Mouse (Mus musculus): Measurements from ENCODE around the gene Sft2d2. TPM values are rescaled to one million over a fixed set of nuclear protein-coding genes. Genes with fewer than 3 reads are reported as not detected.

The Sft2d2 gene
- polyA plus RNA-seq, 1 experiment from 2014 or later = 11.8 TPM

DNA sequence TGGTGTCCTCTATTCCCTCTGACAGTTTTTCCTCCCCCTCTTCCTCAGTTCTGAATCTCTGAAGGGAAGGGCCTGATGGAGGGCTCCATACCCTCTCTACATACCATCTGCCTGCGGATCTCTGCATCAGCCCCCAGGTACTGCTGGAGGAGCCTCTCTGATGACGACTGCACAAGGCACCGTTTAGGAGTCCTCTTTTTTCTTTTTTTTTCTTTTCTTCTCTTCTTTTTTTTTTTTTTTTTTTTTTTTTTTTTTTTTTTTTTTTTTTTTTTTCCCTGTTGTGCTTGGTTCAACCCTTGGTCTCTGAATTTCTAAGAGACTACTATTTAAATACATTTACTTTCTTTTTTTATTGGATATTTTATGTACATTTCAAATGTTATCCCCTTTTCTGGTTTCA lies 24.8 kb downstream of the Sft2d2 start:
- Histone ChIP-seq H3K4me3 (ENCODE audit: low read depth, low read length) (no peak overlapping the region), H3K4me1 (ENCODE audit: control insufficient read depth, insufficient read depth, low read length) (no peaks in the 10 kb centered on the region), H3K27ac (ENCODE audit: low read depth, low read length) (no peak overlapping the region), H3K9me3 (ENCODE audit: control insufficient read depth, low read length) (no peaks in the 10 kb centered on the region), H3K36me3 (ENCODE audit: control insufficient read depth, insufficient read depth, low read length) (no peaks in the 10 kb centered on the region), H3K27me3 (ENCODE audit: control insufficient read depth, insufficient read depth, low read length) (no peaks in the 10 kb centered on the region), H3K9ac (ENCODE audit: low read length) (no peak overlapping the region), H3K4me2 (ENCODE audit: low read depth) (no peak overlapping the region)
- no peak for ATAC-seq (ENCODE audit: insufficient read depth, low FRiP score, low TSS enrichment)
- no peak for DNase-seq (ENCODE audit: low spot score)
- 82% methylated on average over 3 of the region's 3 CpGs for WGBS

DNA sequence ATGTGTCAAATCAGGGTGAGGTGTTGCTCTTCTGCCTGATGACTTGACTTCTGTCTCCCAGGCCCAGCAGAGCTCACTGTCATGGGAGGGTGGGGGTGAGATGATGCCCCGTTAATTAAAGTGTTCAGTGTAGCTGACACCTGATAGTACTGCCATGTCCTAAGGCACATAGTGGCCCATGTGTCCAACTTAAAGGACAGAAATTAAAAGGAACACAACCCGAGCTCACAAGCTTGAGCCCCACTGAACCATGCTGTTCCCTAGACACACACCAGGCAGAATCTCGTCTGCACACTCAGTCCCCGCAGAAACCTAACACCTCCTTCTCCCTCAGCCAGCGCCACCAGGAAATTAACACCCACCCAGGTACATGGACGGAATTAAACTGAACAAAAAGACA lies 29.3 kb downstream of the Sft2d2 start:
- no peak overlapping the region for H3K4me2 ChIP-seq (ENCODE audit: low read depth)
- H3K9ac ChIP-seq (ENCODE audit: low read length) = no peak overlapping the region
- ATAC-seq (ENCODE audit: insufficient read depth, low FRiP score, low TSS enrichment) = no peak
- H3K4me3 ChIP-seq (ENCODE audit: low read depth, low read length) = no peak overlapping the region
- H3K27ac ChIP-seq (ENCODE audit: low read depth, low read length) = no peak overlapping the region
- WGBS = 88% methylated on average over 6 of the region's 6 CpGs
- no peak for DNase-seq (ENCODE audit: low spot score)
- no peaks in the 10 kb centered on the region for H3K9me3 ChIP-seq (ENCODE audit: control insufficient read depth, low read length)
- no peaks in the 10 kb centered on the region for H3K36me3 ChIP-seq (ENCODE audit: control insufficient read depth, insufficient read depth, low read length)
- H3K4me1 ChIP-seq (ENCODE audit: control insufficient read depth, insufficient read depth, low read length) = no peaks in the 10 kb centered on the region
- no peaks in the 10 kb centered on the region for H3K27me3 ChIP-seq (ENCODE audit: control insufficient read depth, insufficient read depth, low read length)

DNA sequence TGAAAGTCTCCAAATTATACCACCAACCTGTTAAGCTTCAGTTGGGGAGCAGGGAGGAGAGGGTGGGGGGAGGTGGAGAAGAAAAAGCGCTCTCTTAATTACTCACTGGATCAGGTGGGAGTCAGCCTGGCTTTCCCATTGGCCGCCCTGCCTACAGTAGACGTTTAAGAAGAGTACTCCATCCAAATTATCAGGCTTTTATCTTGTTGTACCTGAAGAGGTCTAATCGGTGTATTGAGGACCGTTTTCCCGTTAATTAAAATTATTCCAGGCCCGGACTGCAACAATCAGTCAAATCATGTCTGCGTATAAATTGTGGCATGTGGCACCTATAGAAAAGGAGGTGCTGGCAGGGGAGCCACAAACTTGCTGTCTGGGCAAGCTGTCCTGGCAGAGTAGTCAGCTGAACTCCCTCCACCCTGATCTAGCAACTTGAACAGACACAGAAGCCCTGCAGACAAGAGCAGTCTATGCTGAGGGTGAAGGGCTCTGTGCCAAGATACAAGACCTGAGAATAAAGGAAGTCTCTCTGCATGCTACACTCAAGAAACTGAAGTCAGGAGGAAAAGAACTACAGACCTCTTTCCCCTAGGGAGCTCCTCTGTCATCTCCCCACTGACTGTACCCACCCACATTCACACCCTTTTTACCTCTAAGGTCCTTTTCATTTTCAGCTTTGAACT lies 33.4 kb downstream of the Sft2d2 start, which contains the start of gene Tbx19:
Gene Tbx19, minus strand, starts transcription at position 51 of the 683 bp plus-strand sequence.
- Histone ChIP-seq H3K9ac (ENCODE audit: low read length) (no peak within 1 kb of the TSS), H3K4me2 (ENCODE audit: low read depth) (no peak within 1 kb of the TSS), H3K27ac (ENCODE audit: low read depth, low read length) (no peak within 1 kb of the TSS), H3K4me1 (ENCODE audit: control insufficient read depth, insufficient read depth, low read length) (no peaks in the 10 kb centered on the region), H3K9me3 (ENCODE audit: control insufficient read depth, low read length) (no peaks in the 10 kb centered on the region), H3K4me3 (ENCODE audit: low read depth, low read length) (no peak within 1 kb of the TSS), H3K36me3 (ENCODE audit: control insufficient read depth, insufficient read depth, low read length) (no peaks in the 10 kb centered on the region), H3K27me3 (ENCODE audit: control insufficient read depth, insufficient read depth, low read length) (no peaks in the 10 kb centered on the region)
- DNase-seq (ENCODE audit: low spot score) (no peak), ATAC-seq (ENCODE audit: insufficient read depth, low FRiP score, low TSS enrichment) (no peak)
- WGBS = 89% methylated on average over 8 of the region's 8 CpGs

DNA sequence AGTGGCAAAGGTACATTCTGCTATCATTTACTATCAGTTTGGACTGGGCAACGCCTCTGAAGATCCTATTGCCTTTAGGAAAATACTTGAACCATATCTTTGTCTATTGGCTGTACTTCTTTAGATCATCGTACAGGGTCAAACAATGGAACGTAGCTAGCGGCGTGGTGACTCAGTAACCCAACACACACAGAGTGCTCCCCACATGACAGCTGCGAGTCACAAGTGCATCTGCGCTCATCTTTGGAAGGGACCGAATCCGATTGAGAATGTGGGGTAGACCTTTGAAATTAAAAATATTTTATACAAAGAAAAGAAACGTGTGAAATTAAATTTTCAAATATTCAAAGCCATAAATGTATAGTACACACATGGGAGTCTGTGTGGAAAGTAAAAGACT lies 35.4 kb downstream of the Sft2d2 start:
- 85% methylated on average over 10 of the region's 10 CpGs for WGBS
- Histone ChIP-seq H3K36me3 (ENCODE audit: control insufficient read depth, insufficient read depth, low read length) (no peaks in the 10 kb centered on the region), H3K4me2 (ENCODE audit: low read depth) (no peak overlapping the region), H3K9me3 (ENCODE audit: control insufficient read depth, low read length) (no peaks in the 10 kb centered on the region), H3K4me3 (ENCODE audit: low read depth, low read length) (no peak overlapping the region), H3K27me3 (ENCODE audit: control insufficient read depth, insufficient read depth, low read length) (no peaks in the 10 kb centered on the region), H3K9ac (ENCODE audit: low read length) (no peak overlapping the region), H3K27ac (ENCODE audit: low read depth, low read length) (no peak overlapping the region), H3K4me1 (ENCODE audit: control insufficient read depth, insufficient read depth, low read length) (no peaks in the 10 kb centered on the region)
- no peak for DNase-seq (ENCODE audit: low spot score)
- no peak for ATAC-seq (ENCODE audit: insufficient read depth, low FRiP score, low TSS enrichment)

DNA sequence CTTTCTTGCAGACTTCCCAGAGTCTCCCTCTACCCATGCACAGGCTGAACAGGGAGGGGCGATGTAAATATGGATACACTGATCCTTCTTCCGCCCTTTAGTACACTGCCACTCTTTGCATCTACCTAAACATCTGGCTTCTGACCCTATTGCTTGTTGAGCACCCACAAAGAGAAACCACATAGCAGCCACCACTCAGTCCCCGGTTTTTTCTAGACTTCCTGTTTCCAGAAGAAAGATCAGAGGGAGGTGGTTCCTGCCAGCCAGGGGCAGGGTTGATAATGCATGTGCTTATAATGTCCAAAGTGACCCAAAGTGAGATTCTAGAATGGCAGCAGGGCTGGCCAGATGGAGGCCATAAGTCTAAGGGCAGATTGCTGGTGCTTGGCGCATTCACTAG lies 40.1 kb downstream of the Sft2d2 start:
- ATAC-seq (ENCODE audit: insufficient read depth, low FRiP score, low TSS enrichment) = no peak
- no peaks in the 10 kb centered on the region for H3K36me3 ChIP-seq (ENCODE audit: control insufficient read depth, insufficient read depth, low read length)
- H3K4me1 ChIP-seq (ENCODE audit: control insufficient read depth, insufficient read depth, low read length) = no peaks in the 10 kb centered on the region
- no peak overlapping the region for H3K4me3 ChIP-seq (ENCODE audit: low read depth, low read length)
- WGBS = 79% methylated on average over 4 of the region's 4 CpGs
- no peak for DNase-seq (ENCODE audit: low spot score)
- no peaks in the 10 kb centered on the region for H3K27me3 ChIP-seq (ENCODE audit: control insufficient read depth, insufficient read depth, low read length)
- H3K4me2 ChIP-seq (ENCODE audit: low read depth) = no peak overlapping the region
- H3K9ac ChIP-seq (ENCODE audit: low read length) = no peak overlapping the region
- no peak overlapping the region for H3K27ac ChIP-seq (ENCODE audit: low read depth, low read length)
- no peaks in the 10 kb centered on the region for H3K9me3 ChIP-seq (ENCODE audit: control insufficient read depth, low read length)

DNA sequence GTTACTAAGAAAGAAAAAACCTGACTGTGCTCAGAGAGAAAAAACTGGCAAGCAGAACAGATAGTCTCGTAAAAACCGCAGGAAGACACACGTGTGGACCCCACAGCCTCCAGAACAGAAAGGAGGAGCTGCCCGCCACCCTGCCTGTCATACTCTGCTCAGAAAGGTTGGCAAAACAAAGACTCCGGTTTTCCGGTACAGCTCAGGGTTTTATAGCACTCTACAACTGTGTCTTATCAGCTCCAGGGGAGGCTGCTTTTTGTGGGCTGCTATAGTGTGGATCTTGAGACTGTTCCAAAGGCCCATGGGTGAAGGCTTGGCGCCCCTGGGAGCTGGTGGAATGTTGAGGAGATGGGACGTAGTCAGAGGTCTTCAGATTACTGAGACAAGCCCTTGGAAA lies 43.0 kb downstream of the Sft2d2 start:
- Histone ChIP-seq H3K4me2 (ENCODE audit: low read depth) (no peak overlapping the region), H3K4me3 (ENCODE audit: low read depth, low read length) (no peak overlapping the region), H3K4me1 (ENCODE audit: control insufficient read depth, insufficient read depth, low read length) (no peaks in the 10 kb centered on the region), H3K36me3 (ENCODE audit: control insufficient read depth, insufficient read depth, low read length) (no peaks in the 10 kb centered on the region), H3K27me3 (ENCODE audit: control insufficient read depth, insufficient read depth, low read length) (no peaks in the 10 kb centered on the region), H3K27ac (ENCODE audit: low read depth, low read length) (no peak overlapping the region), H3K9ac (ENCODE audit: low read length) (no peak overlapping the region), H3K9me3 (ENCODE audit: control insufficient read depth, low read length) (no peaks in the 10 kb centered on the region)
- no peak for ATAC-seq (ENCODE audit: insufficient read depth, low FRiP score, low TSS enrichment)
- no peak for DNase-seq (ENCODE audit: low spot score)
- WGBS = 73% methylated on average over 8 of the region's 8 CpGs

DNA sequence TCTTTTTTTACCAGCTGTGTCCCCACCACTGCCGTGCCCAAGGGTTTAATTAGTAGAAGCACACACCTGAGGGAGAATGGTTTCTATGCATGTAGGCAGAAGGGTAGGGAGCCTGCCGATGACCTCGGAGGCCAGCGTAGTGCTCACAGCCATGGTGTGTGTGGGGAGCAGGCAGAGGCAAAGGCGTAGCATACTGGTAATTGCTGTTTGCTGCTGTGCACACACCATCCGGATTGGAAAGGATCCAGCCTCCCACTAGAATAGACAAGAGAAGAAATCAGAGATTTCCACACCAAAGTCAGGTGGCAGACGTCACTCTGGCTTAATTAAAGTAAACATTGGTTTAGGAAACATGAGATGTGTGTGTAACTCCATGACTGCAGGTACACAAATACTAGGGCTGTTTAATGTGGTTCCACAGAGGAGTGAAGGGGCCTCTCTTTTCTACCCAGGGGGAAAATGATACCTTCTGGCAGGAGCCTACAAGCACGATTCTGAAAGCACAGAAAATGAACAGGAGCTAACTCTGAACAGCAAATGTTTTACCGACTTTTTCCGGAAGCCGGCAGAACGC lies 51.8 kb downstream of the Sft2d2 start:
- no peak overlapping the region for H3K27ac ChIP-seq (ENCODE audit: low read depth, low read length)
- WGBS = 88% methylated on average over 12 of the region's 12 CpGs
- no peaks in the 10 kb centered on the region for H3K27me3 ChIP-seq (ENCODE audit: control insufficient read depth, insufficient read depth, low read length)
- DNase-seq (ENCODE audit: low spot score) (no peak), ATAC-seq (ENCODE audit: insufficient read depth, low FRiP score, low TSS enrichment) (no peak)
- no peak overlapping the region for H3K4me3 ChIP-seq (ENCODE audit: low read depth, low read length)
- no peaks in the 10 kb centered on the region for H3K4me1 ChIP-seq (ENCODE audit: control insufficient read depth, insufficient read depth, low read length)
- H3K4me2 ChIP-seq (ENCODE audit: low read depth) = no peak overlapping the region
- no peak overlapping the region for H3K9ac ChIP-seq (ENCODE audit: low read length)
- no peaks in the 10 kb centered on the region for H3K9me3 ChIP-seq (ENCODE audit: control insufficient read depth, low read length)
- no peaks in the 10 kb centered on the region for H3K36me3 ChIP-seq (ENCODE audit: control insufficient read depth, insufficient read depth, low read length)

DNA sequence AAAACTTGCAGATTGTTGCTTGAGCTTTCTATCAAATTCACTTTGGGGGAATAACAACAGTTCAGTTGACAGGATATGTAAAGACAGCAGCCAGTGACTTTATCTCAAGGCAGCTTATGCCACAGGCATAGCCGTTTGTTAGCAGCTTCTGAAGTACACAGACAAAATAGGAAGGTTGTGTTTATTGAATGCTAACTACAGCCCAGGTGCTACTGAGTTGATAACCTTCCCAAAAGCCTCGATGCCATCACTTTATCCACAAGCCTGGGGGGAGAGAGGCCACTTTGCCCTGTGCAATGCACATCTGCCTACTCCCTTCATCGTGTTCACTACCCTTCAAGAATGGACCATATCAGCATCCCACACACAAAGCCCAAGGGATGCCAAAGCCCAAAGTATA lies 54.0 kb downstream of the Sft2d2 start:
- H3K4me3 ChIP-seq (ENCODE audit: low read depth, low read length) = no peak overlapping the region
- no peaks in the 10 kb centered on the region for H3K9me3 ChIP-seq (ENCODE audit: control insufficient read depth, low read length)
- no peak overlapping the region for H3K27ac ChIP-seq (ENCODE audit: low read depth, low read length)
- H3K4me1 ChIP-seq (ENCODE audit: control insufficient read depth, insufficient read depth, low read length) = no peaks in the 10 kb centered on the region
- no peaks in the 10 kb centered on the region for H3K36me3 ChIP-seq (ENCODE audit: control insufficient read depth, insufficient read depth, low read length)
- no peaks in the 10 kb centered on the region for H3K27me3 ChIP-seq (ENCODE audit: control insufficient read depth, insufficient read depth, low read length)
- no peak overlapping the region for H3K4me2 ChIP-seq (ENCODE audit: low read depth)
- ATAC-seq (ENCODE audit: insufficient read depth, low FRiP score, low TSS enrichment) (no peak), DNase-seq (ENCODE audit: low spot score) (no peak)
- no peak overlapping the region for H3K9ac ChIP-seq (ENCODE audit: low read length)
- WGBS = 72% methylated on average over 3 of the region's 3 CpGs

DNA sequence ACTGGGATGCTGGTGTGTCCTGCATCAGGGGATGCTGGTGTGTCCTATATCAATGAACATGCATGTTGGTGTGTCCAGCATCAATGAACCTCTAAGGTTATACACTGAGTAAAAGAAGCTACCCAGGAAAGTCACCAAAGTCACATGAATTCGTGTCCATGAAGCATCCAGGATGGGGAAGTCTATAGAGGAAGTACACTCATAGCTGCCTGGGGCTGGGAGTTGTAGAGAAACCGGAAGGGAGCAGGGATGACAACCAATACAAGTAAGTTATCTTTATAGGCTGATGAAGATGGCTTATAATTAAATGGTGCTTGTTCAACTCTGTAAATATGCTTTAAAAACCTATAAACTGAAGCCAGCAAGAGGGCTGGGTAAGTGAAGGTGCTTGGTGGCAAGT lies 60.4 kb downstream of the Sft2d2 start:
- no peak overlapping the region for H3K4me2 ChIP-seq (ENCODE audit: low read depth)
- WGBS = 81% methylated on average over 2 of the region's 2 CpGs
- no peaks in the 10 kb centered on the region for H3K27me3 ChIP-seq (ENCODE audit: control insufficient read depth, insufficient read depth, low read length)
- H3K4me1 ChIP-seq (ENCODE audit: control insufficient read depth, insufficient read depth, low read length) = no peaks in the 10 kb centered on the region
- no peaks in the 10 kb centered on the region for H3K36me3 ChIP-seq (ENCODE audit: control insufficient read depth, insufficient read depth, low read length)
- H3K9ac ChIP-seq (ENCODE audit: low read length) = no peak overlapping the region
- H3K9me3 ChIP-seq (ENCODE audit: control insufficient read depth, low read length) = no peaks in the 10 kb centered on the region
- DNase-seq (ENCODE audit: low spot score) (peak; percentile 3), ATAC-seq (ENCODE audit: insufficient read depth, low FRiP score, low TSS enrichment) (no peak)
- no peak overlapping the region for H3K27ac ChIP-seq (ENCODE audit: low read depth, low read length)
- H3K4me3 ChIP-seq (ENCODE audit: low read depth, low read length) = no peak overlapping the region

All from neural tube, embryonic 11.5 days (tissue).